Mouse (Mus musculus) liver, embryonic 12.5 days (tissue): ENCODE data around the gene Tacc2. TPM values are rescaled to one million over a fixed set of nuclear protein-coding genes. Genes with fewer than 3 reads are reported as not detected.

Experiments used
- ATAC-seq: fragments of 200-750 bp; cut with Nextera tagmentation; 2 replicates; pipeline ENCODE4 v1.8.0; 2017; ENCODE audit warnings: moderate number of reproducible peaks, mild to moderate bottlenecking, moderate library complexity
- H3K27ac ChIP-seq: fragments of 300-500 bp; sonication (generic); 2 replicates; pipeline ENCODE4 v1.5.1; 2016; ENCODE audit warnings: mild to moderate bottlenecking
- H3K27me3 ChIP-seq: fragments of 300-500 bp; sonication (generic); replicated peaks from 2 replicates; pipeline ENCODE4 v1.6.1; 2016; ENCODE audit warnings: mild to moderate bottlenecking, moderate library complexity
- H3K36me3 ChIP-seq: fragments of 300-500 bp; sonication (generic); 2 replicates; pipeline ENCODE4 v1.6.1; 2016; ENCODE audit warnings: mild to moderate bottlenecking, moderate library complexity
- H3K4me1 ChIP-seq: fragments of 300-500 bp; sonication (generic); 2 replicates; pipeline ENCODE4 v1.6.1; 2016
- H3K4me2 ChIP-seq: fragments of 300-500 bp; sonication (generic); 2 replicates; pipeline ENCODE4 v1.6.1; 2016; ENCODE audit warnings: mild to moderate bottlenecking, moderate library complexity
- H3K4me3 ChIP-seq: fragments of 300-500 bp; sonication (generic); 2 replicates; pipeline ENCODE4 v1.5.1; 2016; ENCODE audit warnings: mild to moderate bottlenecking, moderate library complexity
- H3K9ac ChIP-seq: fragments of 300-500 bp; sonication (generic); 2 replicates; pipeline ENCODE4 v1.6.1; 2016; ENCODE audit warnings: mild to moderate bottlenecking, moderate library complexity
- H3K9me3 ChIP-seq: fragments of 300-500 bp; sonication (generic); replicated peaks from 2 replicates; pipeline ENCODE4 v1.6.1; 2016; ENCODE audit warnings: mild to moderate bottlenecking, moderate library complexity
- WGBS: fragments of 180-500 bp; shearing (Covaris S2); methylation state at CpG from one replicate; pipeline ENCODE4 v1.1.7; 2016; ENCODE audit not compliant: insufficient replicate concordance; 5-methylcytosine and 5-hydroxymethylcytosine counted together
- polyA plus RNA-seq: library from polyadenylated mRNA; unstranded; fragments of >200 nt; fragmentation: Nextera tagmentation; extraction: Ambion mirVana; gene quantifications from 2 replicates; pipeline ENCODE4 v1.2.1, GENCODE M21; 2016

Tacc2 gene
- polyA plus RNA-seq, 1 experiment from 2014 or later = 6.2 TPM

DNA sequence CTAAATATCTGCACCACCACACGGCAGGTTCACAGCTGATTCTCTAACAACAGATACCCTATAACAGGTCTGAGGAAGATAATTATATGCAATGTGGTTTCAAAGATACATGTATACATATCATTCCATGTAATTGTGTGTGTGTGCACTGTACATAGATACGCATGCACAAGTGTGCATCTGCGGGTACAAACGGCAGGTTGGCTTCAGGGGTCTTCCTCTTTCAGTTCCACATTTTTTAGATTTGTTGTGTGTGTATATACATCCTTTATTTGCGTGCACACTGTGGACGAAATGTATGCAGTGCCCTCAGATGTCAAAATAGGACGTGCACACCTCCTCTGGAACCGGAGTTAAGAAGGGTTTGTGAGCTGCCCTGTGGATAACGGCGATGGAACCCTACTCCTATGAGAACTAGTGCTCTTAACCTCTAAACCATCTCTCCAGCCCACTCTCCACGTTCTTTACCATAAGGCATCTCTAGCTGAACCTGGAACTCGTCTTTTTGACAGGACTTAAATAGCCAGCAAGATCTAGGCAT, 29.5 kb upstream of the Tacc2 start:
- no peak overlapping the region; the same call in 1 of the 2 replicates for H3K27ac ChIP-seq
- H3K27me3 ChIP-seq = peaks cover 3% of the 10 kb centered on the region; the same call in 1 of the 2 replicates
- H3K36me3 ChIP-seq = peaks cover 30% of the 10 kb centered on the region
- peak overlapping the region; percentile 97 for H3K9ac ChIP-seq
- peaks cover 28% of the 10 kb centered on the region for H3K4me1 ChIP-seq
- 68% methylated on average over 12 of the region's 12 CpGs for WGBS
- no peak for ATAC-seq
- no peaks in the 10 kb centered on the region for H3K9me3 ChIP-seq
- H3K4me3 ChIP-seq = peak overlapping the region; percentile 91
- peak overlapping the region; percentile 82 for H3K4me2 ChIP-seq

DNA sequence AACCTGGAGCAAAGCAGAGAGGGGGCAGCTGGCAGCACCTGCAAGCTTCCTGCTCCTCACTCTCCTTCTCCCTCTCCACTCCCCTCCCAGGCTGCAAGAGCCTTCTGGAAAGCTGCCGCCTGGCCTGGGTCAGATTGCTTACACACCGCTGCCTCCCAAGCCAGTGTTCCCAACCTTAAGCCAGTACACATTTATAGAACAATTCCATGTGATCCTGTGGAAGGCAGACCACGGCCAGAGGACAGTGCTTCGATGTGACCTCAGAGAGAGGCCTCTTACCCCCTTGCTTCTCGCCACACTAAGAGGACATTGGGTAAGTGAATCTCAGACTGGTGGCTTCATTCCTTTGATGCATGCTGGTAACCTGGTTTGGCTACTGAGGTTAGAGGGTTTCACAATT, 24.5 kb upstream of the Tacc2 start:
- Histone ChIP-seq H3K4me3 (no peak overlapping the region), H3K27me3 (peaks cover 10% of the 10 kb centered on the region; the same call in 1 of the 2 replicates), H3K4me1 (peaks cover under 1% of the 10 kb centered on the region; the same call in 1 of the 2 replicates), H3K36me3 (no peaks in the 10 kb centered on the region), H3K27ac (no peak overlapping the region), H3K4me2 (no peak overlapping the region), H3K9me3 (no peaks in the 10 kb centered on the region), H3K9ac (no peak overlapping the region)
- WGBS = 57% methylated on average over 5 of the region's 5 CpGs
- ATAC-seq = no peak

DNA sequence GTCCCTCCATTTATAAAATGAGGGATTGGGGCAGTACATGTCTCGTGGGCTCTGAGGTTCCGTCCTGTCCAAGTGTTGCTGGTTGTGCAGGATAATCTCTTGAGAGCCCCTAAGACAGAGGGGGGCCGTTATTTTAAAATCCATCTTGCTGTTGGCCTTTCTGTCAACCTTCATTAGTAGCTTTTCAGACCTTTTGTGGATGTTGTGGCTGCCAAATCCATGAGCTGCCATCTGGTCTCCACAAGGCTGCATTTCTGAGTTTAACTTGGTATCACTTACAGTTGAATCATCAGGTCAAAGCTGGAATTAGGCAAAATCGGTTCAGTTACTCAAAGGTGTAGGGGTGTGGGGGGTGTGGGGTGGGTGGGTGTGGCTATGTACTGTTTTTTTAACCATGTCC, 23.9 kb upstream of the Tacc2 start:
- Histone ChIP-seq H3K36me3 (no peaks in the 10 kb centered on the region), H3K4me3 (no peak overlapping the region), H3K27me3 (peaks cover 10% of the 10 kb centered on the region; the same call in 1 of the 2 replicates), H3K27ac (no peak overlapping the region), H3K9ac (no peak overlapping the region), H3K4me1 (no peaks in the 10 kb centered on the region), H3K9me3 (no peaks in the 10 kb centered on the region), H3K4me2 (no peak overlapping the region)
- ATAC-seq = no peak
- 60% methylated on average over 4 of the region's 4 CpGs for WGBS

DNA sequence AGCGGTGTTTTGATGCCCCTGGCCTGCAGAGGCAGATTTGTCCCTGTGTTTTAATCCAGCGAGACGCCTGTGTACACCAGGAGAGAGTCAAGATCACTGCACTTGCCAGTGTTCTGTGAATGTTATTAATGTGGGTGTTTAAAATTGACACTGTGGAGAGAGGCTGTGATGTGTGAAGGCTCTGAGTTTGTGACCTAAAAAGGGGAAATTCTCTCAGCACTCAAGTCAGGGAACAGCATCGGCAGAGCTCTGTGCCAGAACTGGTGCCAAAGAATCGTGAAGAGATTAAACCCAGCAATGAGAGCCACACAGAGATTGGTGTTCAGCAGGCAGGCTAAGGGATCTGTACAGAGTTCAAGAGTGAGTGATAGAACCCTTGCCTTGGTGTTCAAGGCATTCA, 21.6 kb upstream of the Tacc2 start:
- no peak overlapping the region for H3K4me3 ChIP-seq
- peaks cover 4% of the 10 kb centered on the region for H3K4me1 ChIP-seq
- H3K9me3 ChIP-seq = no peaks in the 10 kb centered on the region
- ATAC-seq = no peak
- no peaks in the 10 kb centered on the region for H3K36me3 ChIP-seq
- peaks cover 10% of the 10 kb centered on the region; the same call in 1 of the 2 replicates for H3K27me3 ChIP-seq
- WGBS = 79% methylated on average over 5 of the region's 5 CpGs
- no peak overlapping the region for H3K9ac ChIP-seq
- no peak overlapping the region for H3K4me2 ChIP-seq
- no peak overlapping the region for H3K27ac ChIP-seq

DNA sequence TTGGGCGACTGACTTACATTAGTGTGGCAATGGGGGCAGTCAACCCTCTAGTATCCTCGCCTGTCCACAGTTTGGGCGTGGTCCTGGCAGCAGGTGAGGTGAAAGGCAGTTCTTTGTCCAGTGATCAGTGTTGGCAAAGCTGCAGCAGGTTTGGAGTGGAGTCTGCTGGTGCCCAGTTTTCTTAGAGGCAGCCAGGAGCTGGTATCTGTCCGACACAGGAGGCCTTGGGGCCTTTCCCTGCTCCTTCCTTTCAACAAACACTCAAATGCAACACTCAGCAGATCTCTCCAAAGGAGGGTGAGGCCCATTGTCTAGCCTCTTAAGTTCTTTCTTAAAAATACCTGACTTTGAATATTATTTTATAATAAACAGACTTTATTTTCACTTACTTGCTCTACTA, 18.6 kb upstream of the Tacc2 start:
- Histone ChIP-seq H3K4me3 (no peak overlapping the region), H3K4me1 (peaks cover 21% of the 10 kb centered on the region), H3K36me3 (no peaks in the 10 kb centered on the region), H3K27ac (no peak overlapping the region), H3K4me2 (no peak overlapping the region), H3K9ac (no peak overlapping the region), H3K27me3 (0 out of 2 replicates have a peak, but pooled peaks cover 7% of the 10 kb centered on the region), H3K9me3 (no peaks in the 10 kb centered on the region)
- WGBS = 58% methylated on average over 4 of the region's 4 CpGs
- ATAC-seq = no peak

DNA sequence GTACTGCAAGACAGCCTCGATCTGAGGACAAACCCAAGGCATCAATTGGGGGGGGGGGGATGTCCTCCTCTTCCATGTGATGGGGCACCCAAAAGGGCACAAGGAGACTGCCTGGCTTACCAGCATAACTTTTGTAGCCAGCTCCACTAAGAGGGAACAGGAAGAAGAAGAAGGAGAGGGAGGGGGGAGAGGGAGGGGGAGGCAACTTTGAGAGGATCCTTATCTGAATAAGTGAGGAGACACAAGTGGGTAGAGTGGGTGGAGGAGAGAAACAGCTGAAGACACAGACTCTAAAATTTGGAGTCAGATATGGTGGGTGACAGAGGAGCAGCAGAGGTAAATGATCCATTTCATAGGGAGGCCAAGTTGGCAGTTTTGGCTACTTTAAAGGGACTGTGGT, 16.3 kb upstream of the Tacc2 start:
- ATAC-seq = peak; percentile 74

DNA sequence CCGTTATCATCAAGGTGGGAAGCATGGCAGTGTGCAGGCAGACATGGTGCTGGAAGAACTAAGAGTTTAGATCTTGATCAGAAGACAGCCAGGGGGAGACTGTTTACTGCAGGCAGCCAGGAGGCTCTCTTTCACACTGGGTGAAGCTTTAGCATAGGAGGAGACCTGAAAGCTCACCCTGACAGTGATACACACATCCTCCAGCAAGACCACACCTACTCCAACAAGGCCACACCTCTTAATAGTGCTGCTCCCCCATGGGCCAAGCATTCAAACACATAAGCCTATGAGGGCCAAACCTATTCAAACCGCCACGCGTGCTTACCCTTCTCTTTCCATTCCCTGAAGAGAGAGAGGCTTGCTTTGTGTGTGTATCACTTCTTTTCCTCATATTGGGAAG, 14.0 kb upstream of the Tacc2 start:
- no peak overlapping the region for H3K4me2 ChIP-seq
- no peak overlapping the region for H3K4me3 ChIP-seq
- no peaks in the 10 kb centered on the region for H3K36me3 ChIP-seq
- H3K27me3 ChIP-seq = no peaks in the 10 kb centered on the region
- H3K4me1 ChIP-seq = peaks cover 35% of the 10 kb centered on the region
- peak; percentile 50; the same call in 1 of the 2 replicates for ATAC-seq
- no peak overlapping the region for H3K9ac ChIP-seq
- H3K9me3 ChIP-seq = no peaks in the 10 kb centered on the region
- WGBS = 83% methylated on average over 4 of the region's 4 CpGs
- H3K27ac ChIP-seq = no peak overlapping the region

More for the DNA sequence above, 16.3 kb upstream of the Tacc2 start:
- Histone ChIP-seq H3K4me1 (peaks cover 35% of the 10 kb centered on the region), H3K9me3 (no peaks in the 10 kb centered on the region), H3K27ac (no peak overlapping the region), H3K4me3 (no peak overlapping the region), H3K4me2 (peak overlapping the region; percentile 17; the same call in 1 of the 2 replicates), H3K9ac (no peak overlapping the region), H3K36me3 (no peaks in the 10 kb centered on the region), H3K27me3 (no peaks in the 10 kb centered on the region)
- 50% methylated on average over 1 of the region's 1 CpGs for WGBS

DNA sequence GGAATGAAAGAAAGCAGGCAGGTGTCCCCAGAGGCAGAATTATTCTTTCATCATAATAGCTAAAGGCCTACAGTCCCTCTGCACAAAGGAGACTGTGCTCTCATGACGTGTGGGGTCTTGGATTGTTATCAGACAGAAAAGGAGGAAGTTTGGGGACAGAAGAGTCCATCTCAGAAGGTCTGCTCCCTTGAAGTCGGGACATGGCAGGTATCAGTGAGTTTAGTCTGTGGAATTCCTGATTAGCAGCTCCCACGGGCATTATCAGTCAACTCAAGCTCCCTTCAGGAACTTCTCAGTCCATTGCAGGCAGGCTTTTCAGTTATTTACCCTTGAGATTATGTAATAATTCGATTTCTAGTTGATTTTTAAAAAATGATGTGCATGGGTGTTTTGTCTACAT, 13.4 kb upstream of the Tacc2 start:
- Histone ChIP-seq H3K36me3 (no peaks in the 10 kb centered on the region), H3K4me3 (no peak overlapping the region), H3K4me1 (peaks cover 35% of the 10 kb centered on the region), H3K9me3 (no peaks in the 10 kb centered on the region), H3K4me2 (no peak overlapping the region), H3K9ac (no peak overlapping the region), H3K27ac (no peak overlapping the region), H3K27me3 (peaks cover 1% of the 10 kb centered on the region; the same call in 1 of the 2 replicates)
- ATAC-seq = no peak
- WGBS = 20% methylated on average over 4 of the region's 4 CpGs

DNA sequence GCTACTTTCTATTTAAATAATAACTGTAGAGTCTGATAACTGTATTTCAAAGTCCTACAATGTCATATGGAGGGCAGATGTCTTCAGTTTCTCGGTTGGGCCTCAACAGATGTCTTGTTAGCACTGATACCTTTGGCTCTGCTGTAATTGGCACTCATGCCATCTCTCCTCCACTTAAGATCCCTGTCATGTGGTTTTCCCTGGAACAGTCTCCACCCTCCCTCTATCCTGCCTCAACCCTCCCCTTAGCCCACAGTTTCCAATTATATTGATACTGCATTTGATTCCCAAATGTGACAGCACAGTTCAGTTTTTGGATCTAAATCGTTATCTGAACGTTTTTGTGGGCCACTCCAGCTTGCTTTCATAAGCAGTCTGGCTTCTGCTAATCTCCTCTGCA, 12.6 kb upstream of the Tacc2 start:
- peaks cover 4% of the 10 kb centered on the region; the same call in 1 of the 2 replicates for H3K27me3 ChIP-seq
- 45% methylated on average over 3 of the region's 3 CpGs for WGBS
- ATAC-seq = no peak

DNA sequence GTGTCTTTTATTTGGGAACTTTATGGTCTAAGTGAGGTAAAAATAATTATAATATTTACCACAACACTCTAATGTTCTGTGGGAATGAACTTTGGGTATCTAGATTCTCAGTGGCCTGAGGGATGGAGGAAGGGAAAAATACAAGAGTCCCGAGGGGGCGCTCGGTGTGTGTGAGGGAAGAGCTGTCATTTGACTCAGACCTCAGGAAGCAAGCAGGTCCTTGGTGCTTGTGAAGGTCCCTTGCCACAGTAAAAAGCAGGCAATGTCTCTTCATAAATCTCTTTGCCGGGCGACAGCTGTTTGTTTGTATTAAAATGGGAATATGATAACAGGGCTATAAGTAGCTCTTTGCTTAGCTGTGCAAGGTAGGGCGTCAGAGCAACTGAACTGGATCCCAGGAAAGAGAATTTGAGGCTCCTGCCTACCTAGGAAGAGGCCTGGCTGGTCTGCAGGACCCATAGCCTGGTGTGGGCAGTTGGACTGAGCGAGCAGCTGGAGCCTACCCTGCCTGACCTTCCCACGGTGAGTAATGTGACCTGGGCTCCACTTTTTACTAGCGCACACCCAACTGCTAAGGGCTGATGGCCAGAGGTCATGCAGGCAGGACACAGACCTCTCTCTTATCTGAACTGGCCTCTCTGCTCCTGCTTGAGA, 8.3 kb upstream of the Tacc2 start:
- Histone ChIP-seq H3K9ac (no peak overlapping the region), H3K4me3 (no peak overlapping the region), H3K4me2 (no peak overlapping the region), H3K36me3 (no peaks in the 10 kb centered on the region), H3K9me3 (no peaks in the 10 kb centered on the region), H3K27me3 (peaks cover 4% of the 10 kb centered on the region; the same call in 1 of the 2 replicates), H3K4me1 (peaks cover 11% of the 10 kb centered on the region), H3K27ac (no peak overlapping the region)
- WGBS = 60% methylated on average over 9 of the region's 9 CpGs
- ATAC-seq = peak; percentile 63; the same call in 1 of the 2 replicates

More for the DNA sequence above, 12.6 kb upstream of the Tacc2 start:
- H3K9me3 ChIP-seq = no peaks in the 10 kb centered on the region
- no peak overlapping the region for H3K4me2 ChIP-seq
- no peak overlapping the region for H3K27ac ChIP-seq
- H3K4me3 ChIP-seq = no peak overlapping the region
- peaks cover 35% of the 10 kb centered on the region for H3K4me1 ChIP-seq
- no peaks in the 10 kb centered on the region for H3K36me3 ChIP-seq
- H3K9ac ChIP-seq = no peak overlapping the region

DNA sequence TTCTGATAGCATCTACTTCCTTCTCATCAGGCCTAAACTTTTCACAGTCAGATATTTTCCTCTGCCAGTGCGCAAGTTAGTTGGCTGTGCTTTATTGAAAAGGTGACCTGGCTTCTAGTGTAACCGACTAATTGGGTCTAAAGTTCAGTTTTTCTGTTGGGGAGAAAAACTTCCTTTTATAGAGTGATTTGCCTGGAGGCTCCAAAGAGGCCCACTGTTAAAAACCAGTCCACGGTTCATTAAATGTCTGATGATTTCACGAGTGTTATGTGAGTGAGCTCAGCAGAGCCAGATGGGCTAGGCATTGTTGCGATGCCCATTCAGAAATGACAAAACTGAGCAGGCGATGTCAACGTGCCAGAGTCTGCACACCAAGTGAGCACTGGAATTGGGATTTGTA, 6.8 kb upstream of the Tacc2 start:
- H3K36me3 ChIP-seq = no peaks in the 10 kb centered on the region
- no peak overlapping the region for H3K4me3 ChIP-seq
- ATAC-seq = no peak
- H3K27me3 ChIP-seq = peaks cover 9% of the 10 kb centered on the region; the same call in 1 of the 2 replicates
- WGBS = 72% methylated on average over 7 of the region's 7 CpGs
- no peak overlapping the region for H3K9ac ChIP-seq
- H3K4me2 ChIP-seq = no peak overlapping the region
- no peak overlapping the region for H3K27ac ChIP-seq
- no peaks in the 10 kb centered on the region; the same call in 1 of the 2 replicates for H3K4me1 ChIP-seq
- no peaks in the 10 kb centered on the region for H3K9me3 ChIP-seq

DNA sequence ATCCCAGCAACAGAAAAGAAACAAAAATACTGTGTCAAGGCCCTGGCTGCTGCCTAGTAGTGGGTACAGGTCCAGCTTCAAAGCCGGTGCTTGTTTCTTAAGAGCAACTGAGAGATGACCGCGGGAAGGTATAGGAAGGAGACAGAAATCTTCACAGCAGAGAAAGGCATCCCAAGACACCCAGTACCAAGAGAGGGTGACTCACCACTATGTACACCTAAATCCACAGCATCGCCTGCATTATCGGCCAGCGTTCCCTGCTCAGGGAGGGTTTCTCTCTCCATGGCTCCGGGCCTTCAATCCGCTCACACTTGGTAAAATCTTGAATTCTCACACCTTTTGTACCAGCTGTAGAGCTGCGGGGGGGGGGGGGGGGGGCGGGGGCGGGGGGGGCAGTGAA, 4.4 kb upstream of the Tacc2 start, which contains the start of gene Nsmce4a:
Gene Nsmce4a (minus strand): TSS at position 298 of the 400 bp plus-strand sequence.
- WGBS = 64% methylated on average over 11 of the region's 11 CpGs
- Histone ChIP-seq H3K27ac (no peak within 1 kb of the TSS), H3K4me1 (peaks cover 3% of the 10 kb centered on the region)

More for the DNA sequence above, 4.4 kb upstream of the Tacc2 start, which contains the start of gene Nsmce4a:
- Histone ChIP-seq H3K9ac (no peak within 1 kb of the TSS), H3K9me3 (no peaks in the 10 kb centered on the region), H3K4me2 (no peak within 1 kb of the TSS), H3K27me3 (peaks cover 9% of the 10 kb centered on the region; the same call in 1 of the 2 replicates), H3K4me3 (no peak within 1 kb of the TSS), H3K36me3 (no peaks in the 10 kb centered on the region)
- ATAC-seq = no peak
